Mouse (Mus musculus): Measurements from ENCODE around the gene Ahdc1. TPM values are rescaled to one million over a fixed set of nuclear protein-coding genes. Genes with fewer than 3 reads are reported as not detected.
A peak's percentile ranks its signal among the peaks of the same experiment; 100 is the strongest.

The Ahdc1 gene
- polyA plus RNA-seq, 2 experiments, result 0.53 to 1.3 TPM

GRCm38 (mm10) chr4:133042244-133042643 is 31.2 kb downstream of the Ahdc1 start:
- Histone ChIP-seq H3K4me3 (ENCODE audit: insufficient read depth in 1 of 2, low read depth in 2 of 2, low read length in 2 of 2) (no peak overlapping the region), H3K9me3 (ENCODE audit: control insufficient read depth, low read length) (no peaks in the 10 kb centered on the region), H3K27me3 (ENCODE audit: control insufficient read depth, insufficient read depth, low read length) (peaks cover 40% of the 10 kb centered on the region), H3K36me3 (replicated peaks; ENCODE audit: control insufficient read depth, insufficient read depth, low read depth) (no peaks in the 10 kb centered on the region), H3K4me1 (replicated peaks; ENCODE audit: control insufficient read depth in 2 of 2, insufficient read depth in 2 of 2, low read length in 1 of 2) (peaks cover 7 to 42% of the 10 kb centered on the region in 2 experiments), H3K4me2 (ENCODE audit: low read depth) (no peak overlapping the region), H3K9ac (replicated peaks) (no peak overlapping the region), H3K27ac (no peak overlapping the region)
- no peak for TF ChIP-seq EP300 (IDR thresholded peaks at IDR 0.05; ENCODE audit: low read depth)
- no peak for TF ChIP-seq CTCF (IDR thresholded peaks at IDR 0.05; ENCODE audit: low read depth)
- no peak for DNase-seq (ENCODE audit: low read depth in 3 of 3, low spot score in 3 of 3)
- no peak for ATAC-seq (ENCODE audit: insufficient read depth)
- WGBS (ENCODE audit: insufficient replicate concordance), result 36% methylated on average over 4 of the region's 4 CpGs

GRCm38 (mm10) chr4:133042651-133043635 is 31.9 kb downstream of the Ahdc1 start:
- peaks cover 33% of the 10 kb centered on the region for H3K27me3 ChIP-seq (ENCODE audit: control insufficient read depth, insufficient read depth, low read length)
- WGBS (ENCODE audit: insufficient replicate concordance), result 25% methylated on average over 26 of the region's 28 CpGs
- H3K36me3 ChIP-seq (replicated peaks; ENCODE audit: control insufficient read depth, insufficient read depth, low read depth), result no peaks in the 10 kb centered on the region
- no peak overlapping the region for H3K9ac ChIP-seq (replicated peaks)
- no peaks in the 10 kb centered on the region for H3K9me3 ChIP-seq (ENCODE audit: control insufficient read depth, low read length)
- H3K27ac ChIP-seq, result no peak overlapping the region
- peaks cover 7 to 42% of the 10 kb centered on the region in 2 experiments for H3K4me1 ChIP-seq (replicated peaks; ENCODE audit: control insufficient read depth in 2 of 2, insufficient read depth in 2 of 2, low read length in 1 of 2)
- no peak for TF ChIP-seq CTCF (IDR thresholded peaks at IDR 0.05; ENCODE audit: low read depth)
- no peak for TF ChIP-seq EP300 (IDR thresholded peaks at IDR 0.05; ENCODE audit: low read depth)
- DNase-seq (ENCODE audit: low read depth in 3 of 3, low spot score in 3 of 3) (peak in 1 of 3 experiments; percentile 22), ATAC-seq (ENCODE audit: insufficient read depth) (peak; percentile 49; the same call in 1 of the 2 replicates)
- H3K4me3 ChIP-seq (ENCODE audit: insufficient read depth in 1 of 2, low read depth in 2 of 2, low read length in 2 of 2), result no peak overlapping the region
- H3K4me2 ChIP-seq (ENCODE audit: low read depth), result peak overlapping the region; percentile 29

- peaks cover 7 to 42% of the 10 kb centered on the region in 2 experiments for H3K4me1 ChIP-seq (replicated peaks; ENCODE audit: control insufficient read depth in 2 of 2, insufficient read depth in 2 of 2, low read length in 1 of 2)
- no peak for ATAC-seq (ENCODE audit: insufficient read depth)
- WGBS (ENCODE audit: insufficient replicate concordance), result 62% methylated on average over 6 of the region's 6 CpGs
These were observed 33.0 kb downstream of the Ahdc1 start for GRCm38 (mm10) chr4:133043798-133044646.

GRCm38 (mm10) chr4:133044647-133045094 is 33.6 kb downstream of the Ahdc1 start:
- no peak for DNase-seq (ENCODE audit: low read depth in 3 of 3, low spot score in 3 of 3)
- H3K9me3 ChIP-seq (ENCODE audit: control insufficient read depth, low read length), result no peaks in the 10 kb centered on the region
- H3K27ac ChIP-seq, result no peak overlapping the region
- no peak for ATAC-seq (ENCODE audit: insufficient read depth)
- no peak overlapping the region for H3K9ac ChIP-seq (replicated peaks)
- no peak overlapping the region for H3K4me2 ChIP-seq (ENCODE audit: low read depth)
- WGBS (ENCODE audit: insufficient replicate concordance), result 64% methylated on average over 6 of the region's 6 CpGs
- no peak overlapping the region for H3K4me3 ChIP-seq (ENCODE audit: insufficient read depth in 1 of 2, low read depth in 2 of 2, low read length in 2 of 2)
- peaks cover 7 to 42% of the 10 kb centered on the region in 2 experiments for H3K4me1 ChIP-seq (replicated peaks; ENCODE audit: control insufficient read depth in 2 of 2, insufficient read depth in 2 of 2, low read length in 1 of 2)
- no peaks in the 10 kb centered on the region for H3K36me3 ChIP-seq (replicated peaks; ENCODE audit: control insufficient read depth, insufficient read depth, low read depth)
- no peak for TF ChIP-seq CTCF (IDR thresholded peaks at IDR 0.05; ENCODE audit: low read depth)
- no peak for TF ChIP-seq EP300 (IDR thresholded peaks at IDR 0.05; ENCODE audit: low read depth)
- H3K27me3 ChIP-seq (ENCODE audit: control insufficient read depth, insufficient read depth, low read length), result peaks cover 16% of the 10 kb centered on the region

More at GRCm38 (mm10) chr4:133043798-133044646, 33.0 kb downstream of the Ahdc1 start:
- H3K36me3 ChIP-seq (replicated peaks; ENCODE audit: control insufficient read depth, insufficient read depth, low read depth), result no peaks in the 10 kb centered on the region
- no peak overlapping the region for H3K4me3 ChIP-seq (ENCODE audit: insufficient read depth in 1 of 2, low read depth in 2 of 2, low read length in 2 of 2)
- no peak for DNase-seq (ENCODE audit: low read depth in 3 of 3, low spot score in 3 of 3)
- H3K27ac ChIP-seq, result no peak overlapping the region
- H3K9me3 ChIP-seq (ENCODE audit: control insufficient read depth, low read length), result no peaks in the 10 kb centered on the region
- no peak overlapping the region for H3K4me2 ChIP-seq (ENCODE audit: low read depth)
- no peak overlapping the region for H3K9ac ChIP-seq (replicated peaks)
- peaks cover 23% of the 10 kb centered on the region for H3K27me3 ChIP-seq (ENCODE audit: control insufficient read depth, insufficient read depth, low read length)
- TF ChIP-seq EP300 (IDR thresholded peaks at IDR 0.05; ENCODE audit: low read depth), result no peak
- no peak for TF ChIP-seq CTCF (IDR thresholded peaks at IDR 0.05; ENCODE audit: low read depth)

Measured in liver, embryonic 14.5 days (tissue).